Mouse (Mus musculus) spleen, embryonic (tissue): Measurements from ENCODE around the gene Akap6.

ENCODE experiments used
- CTCF ChIA-PET: fragments of 350-600 bp; sonication (Branson Sonifier 250); formaldehyde crosslinking; loops from one replicate; lab custom pipeline; 2022; lab: Charles Lee

Gene Akap6

GRCm38 (mm10) chr12:52699146-52699545, at the start of gene Akap6:
Gene Akap6, plus strand, starts transcription at chr12:52699383.
- CTCF ChIA-PET: no interaction called here

- CTCF ChIA-PET: no interaction called here
Measured at GRCm38 (mm10) chr12:52662907-52663790, 36.0 kb upstream of the Akap6 start.

GRCm38 (mm10) chr12:52664944-52665343, 34.2 kb upstream of the Akap6 start:
- CTCF ChIA-PET: no interaction called here

- CTCF ChIA-PET: no interaction called here
Measured at GRCm38 (mm10) chr12:52671436-52671835, 27.7 kb upstream of the Akap6 start.

GRCm38 (mm10) chr12:52671943-52672342, 27.2 kb upstream of the Akap6 start:
- CTCF ChIA-PET: no interaction called here

- CTCF ChIA-PET: no interaction called here
Measured at GRCm38 (mm10) chr12:52673361-52673960, 25.7 kb upstream of the Akap6 start.

- CTCF ChIA-PET: no interaction called here
Measured at GRCm38 (mm10) chr12:52675010-52675409, 24.2 kb upstream of the Akap6 start.

GRCm38 (mm10) chr12:52687355-52687754, 11.8 kb upstream of the Akap6 start:
- CTCF ChIA-PET: no interaction called here

- CTCF ChIA-PET: no interaction called here
Measured at GRCm38 (mm10) chr12:52688712-52689111, 10.5 kb upstream of the Akap6 start.

- CTCF ChIA-PET: no interaction called here
Measured at GRCm38 (mm10) chr12:52691552-52691951, 7.6 kb upstream of the Akap6 start.

GRCm38 (mm10) chr12:52692290-52692974, 6.8 kb upstream of the Akap6 start:
- CTCF ChIA-PET: no interaction called here

- CTCF ChIA-PET: no interaction called here
Measured at GRCm38 (mm10) chr12:52697407-52698109, 1.6 kb upstream of the Akap6 start.

GRCm38 (mm10) chr12:52698276-52698930, 780 bp upstream of the Akap6 start:
- CTCF ChIA-PET: no interaction called here

- CTCF ChIA-PET: no interaction called here
Measured at GRCm38 (mm10) chr12:52699961-52700696, 946 bp downstream of the Akap6 start.

GRCm38 (mm10) chr12:52700697-52701191, 1.6 kb downstream of the Akap6 start:
- CTCF ChIA-PET: no interaction called here

GRCm38 (mm10) chr12:52701201-52701641, 2.0 kb downstream of the Akap6 start:
- CTCF ChIA-PET: no interaction called here

- CTCF ChIA-PET: no interaction called here
Measured at GRCm38 (mm10) chr12:52702368-52702967, 3.3 kb downstream of the Akap6 start.

GRCm38 (mm10) chr12:52704081-52704480, 4.9 kb downstream of the Akap6 start:
- CTCF ChIA-PET: no interaction called here

GRCm38 (mm10) chr12:52704810-52705209, 5.6 kb downstream of the Akap6 start:
- CTCF ChIA-PET: no interaction called here

- CTCF ChIA-PET: no interaction called here
Measured at GRCm38 (mm10) chr12:52711382-52711781, 12.2 kb downstream of the Akap6 start.
